Mouse (Mus musculus): ENCODE measurements around the gene Tgfbr2. TPM values are rescaled to one million over a fixed set of nuclear protein-coding genes. Genes with fewer than 3 reads are reported as not detected.

Tgfbr2 gene
- polyA plus RNA-seq, 1 experiment from 2014 or later, result 27.2 TPM

GRCm38 (mm10) chr9:116150725-116151396, 24.3 kb downstream of the Tgfbr2 start:
- H3K27me3 ChIP-seq (ENCODE audit: control insufficient read depth, insufficient read depth, low read length), result no peaks in the 10 kb centered on the region
- H3K9ac ChIP-seq (ENCODE audit: low read depth, low read length), result no peak overlapping the region
- H3K4me1 ChIP-seq (ENCODE audit: control insufficient read depth, insufficient read depth, low read length), result peaks cover 17% of the 10 kb centered on the region; the same call in 1 of the 2 replicates
- 42% methylated on average over 7 of the region's 7 CpGs for WGBS
- ATAC-seq (ENCODE audit: low FRiP score, low TSS enrichment), result no peak
- no peak overlapping the region for H3K4me2 ChIP-seq (replicated peaks; ENCODE audit: low read depth, low read length)
- H3K9me3 ChIP-seq (ENCODE audit: control insufficient read depth, low read length), result no peaks in the 10 kb centered on the region
- H3K36me3 ChIP-seq (ENCODE audit: control insufficient read depth, insufficient read depth, low read length), result no peaks in the 10 kb centered on the region; the same call in 1 of the 2 replicates
- H3K27ac ChIP-seq (ENCODE audit: low read depth, low read length), result no peak overlapping the region
- no peak overlapping the region for H3K4me3 ChIP-seq (ENCODE audit: low read length)

DNA sequence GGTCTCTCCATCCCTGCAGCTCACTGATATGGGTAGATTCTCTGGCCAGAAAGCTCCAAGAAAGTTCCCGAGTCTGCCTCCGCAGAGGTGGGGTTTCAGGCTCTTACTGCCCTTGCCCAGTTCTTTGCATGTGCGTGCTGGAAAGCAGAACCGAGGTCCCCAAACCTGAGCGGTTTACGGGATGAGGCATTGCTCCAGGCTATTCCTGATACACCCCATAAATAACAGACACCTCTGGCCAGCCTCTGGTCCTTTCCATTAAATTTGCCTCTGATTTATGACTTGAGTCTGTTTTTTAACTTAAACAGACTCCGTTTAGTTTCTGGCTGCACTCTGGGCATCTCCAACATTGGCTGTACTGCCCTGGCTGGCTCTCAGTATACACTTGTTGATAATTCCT, 26.4 kb downstream of the Tgfbr2 start:
- H3K36me3 ChIP-seq (ENCODE audit: control insufficient read depth, insufficient read depth, low read length), result no peaks in the 10 kb centered on the region; the same call in 1 of the 2 replicates
- H3K4me2 ChIP-seq (replicated peaks; ENCODE audit: low read depth, low read length), result no peak overlapping the region
- H3K9me3 ChIP-seq (ENCODE audit: control insufficient read depth, low read length), result no peaks in the 10 kb centered on the region
- no peak overlapping the region for H3K27ac ChIP-seq (ENCODE audit: low read depth, low read length)
- H3K4me1 ChIP-seq (ENCODE audit: control insufficient read depth, insufficient read depth, low read length), result peaks cover 21% of the 10 kb centered on the region; the same call in 1 of the 2 replicates
- no peaks in the 10 kb centered on the region for H3K27me3 ChIP-seq (ENCODE audit: control insufficient read depth, insufficient read depth, low read length)
- peak; percentile 59; the same call in 1 of the 2 replicates for ATAC-seq (ENCODE audit: low FRiP score, low TSS enrichment)
- no peak overlapping the region for H3K9ac ChIP-seq (ENCODE audit: low read depth, low read length)
- WGBS, result 48% methylated on average over 7 of the region's 7 CpGs
- no peak overlapping the region for H3K4me3 ChIP-seq (ENCODE audit: low read length)

- Histone ChIP-seq H3K4me3 (ENCODE audit: low read length) (no peak overlapping the region), H3K27me3 (ENCODE audit: control insufficient read depth, insufficient read depth, low read length) (no peaks in the 10 kb centered on the region), H3K4me1 (ENCODE audit: control insufficient read depth, insufficient read depth, low read length) (peaks cover 18% of the 10 kb centered on the region; the same call in 1 of the 2 replicates), H3K36me3 (ENCODE audit: control insufficient read depth, insufficient read depth, low read length) (no peaks in the 10 kb centered on the region), H3K9ac (ENCODE audit: low read depth, low read length) (no peak overlapping the region), H3K9me3 (ENCODE audit: control insufficient read depth, low read length) (no peaks in the 10 kb centered on the region), H3K27ac (ENCODE audit: low read depth, low read length) (peak overlapping the region; percentile 67; the same call in 1 of the 2 replicates), H3K4me2 (replicated peaks; ENCODE audit: low read depth, low read length) (no peak overlapping the region)
- WGBS, result 63% methylated on average over 9 of the region's 9 CpGs
- no peak for ATAC-seq (ENCODE audit: low FRiP score, low TSS enrichment)
These were observed 28.9 kb downstream of the Tgfbr2 start for GRCm38 (mm10) chr9:116146235-116146634.

GRCm38 (mm10) chr9:116145231-116145641, 29.9 kb downstream of the Tgfbr2 start:
- no peaks in the 10 kb centered on the region for H3K9me3 ChIP-seq (ENCODE audit: control insufficient read depth, low read length)
- H3K9ac ChIP-seq (ENCODE audit: low read depth, low read length), result no peak overlapping the region
- no peak overlapping the region for H3K4me2 ChIP-seq (replicated peaks; ENCODE audit: low read depth, low read length)
- H3K36me3 ChIP-seq (ENCODE audit: control insufficient read depth, insufficient read depth, low read length), result no peaks in the 10 kb centered on the region
- H3K27me3 ChIP-seq (ENCODE audit: control insufficient read depth, insufficient read depth, low read length), result no peaks in the 10 kb centered on the region
- H3K4me3 ChIP-seq (ENCODE audit: low read length), result no peak overlapping the region
- ATAC-seq (ENCODE audit: low FRiP score, low TSS enrichment), result no peak
- peaks cover 12% of the 10 kb centered on the region; the same call in 1 of the 2 replicates for H3K4me1 ChIP-seq (ENCODE audit: control insufficient read depth, insufficient read depth, low read length)
- 42% methylated on average over 10 of the region's 10 CpGs for WGBS
- H3K27ac ChIP-seq (ENCODE audit: low read depth, low read length), result no peak overlapping the region

DNA sequence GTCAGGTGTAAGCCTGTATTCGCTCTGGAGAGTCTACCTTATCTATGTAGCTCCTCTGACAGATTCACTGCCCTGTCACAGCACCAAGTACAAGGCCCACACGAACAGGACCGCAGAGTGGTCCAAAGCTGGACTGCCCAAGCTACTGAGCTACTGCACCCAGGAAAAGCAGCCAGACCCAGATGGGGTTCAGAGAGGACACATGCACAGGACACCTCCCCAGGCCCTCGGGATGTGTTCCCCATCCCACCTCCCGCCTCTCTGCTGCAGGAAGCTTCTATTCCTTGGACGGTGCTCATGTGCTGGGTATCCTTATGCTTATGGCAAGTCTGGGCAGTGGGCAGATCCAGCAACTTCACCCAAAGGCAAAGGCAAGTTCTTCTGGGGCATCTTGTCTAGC, 34.7 kb downstream of the Tgfbr2 start:
- H3K9me3 ChIP-seq (ENCODE audit: control insufficient read depth, low read length), result no peaks in the 10 kb centered on the region
- H3K4me1 ChIP-seq (ENCODE audit: control insufficient read depth, insufficient read depth, low read length), result 0 out of 2 replicates have a peak, but pooled peaks cover 6% of the 10 kb centered on the region
- H3K27ac ChIP-seq (ENCODE audit: low read depth, low read length), result no peak overlapping the region
- H3K9ac ChIP-seq (ENCODE audit: low read depth, low read length), result no peak overlapping the region
- no peaks in the 10 kb centered on the region for H3K36me3 ChIP-seq (ENCODE audit: control insufficient read depth, insufficient read depth, low read length)
- no peak for ATAC-seq (ENCODE audit: low FRiP score, low TSS enrichment)
- no peak overlapping the region for H3K4me2 ChIP-seq (replicated peaks; ENCODE audit: low read depth, low read length)
- H3K4me3 ChIP-seq (ENCODE audit: low read length), result no peak overlapping the region
- H3K27me3 ChIP-seq (ENCODE audit: control insufficient read depth, insufficient read depth, low read length), result no peaks in the 10 kb centered on the region
- 94% methylated on average over 6 of the region's 6 CpGs for whole genome bisulfite sequencing

DNA sequence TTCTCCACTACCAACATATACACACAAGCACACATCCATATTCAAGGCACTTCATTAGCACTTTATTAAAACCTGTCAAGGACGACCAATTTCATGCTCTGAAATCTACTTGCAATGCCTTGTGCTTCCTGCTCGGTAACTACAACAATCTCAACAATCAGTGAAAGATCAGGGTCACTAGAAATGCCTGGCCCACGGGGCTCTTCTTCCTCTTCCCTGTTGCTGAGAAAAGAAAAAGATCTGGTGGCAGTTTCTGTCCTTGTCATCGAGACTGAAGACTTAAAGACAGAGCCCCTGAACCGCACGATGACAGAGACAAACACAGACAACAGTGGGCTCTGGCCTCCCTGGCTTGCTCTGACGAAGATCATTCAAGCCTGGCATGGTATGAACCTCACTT, 35.6 kb downstream of the Tgfbr2 start:
- 0 out of 2 replicates have a peak, but pooled peaks cover 3% of the 10 kb centered on the region for H3K4me1 ChIP-seq (ENCODE audit: control insufficient read depth, insufficient read depth, low read length)
- no peaks in the 10 kb centered on the region for H3K9me3 ChIP-seq (ENCODE audit: control insufficient read depth, low read length)
- no peak overlapping the region for H3K4me3 ChIP-seq (ENCODE audit: low read length)
- no peaks in the 10 kb centered on the region for H3K36me3 ChIP-seq (ENCODE audit: control insufficient read depth, insufficient read depth, low read length)
- H3K27me3 ChIP-seq (ENCODE audit: control insufficient read depth, insufficient read depth, low read length), result no peaks in the 10 kb centered on the region
- no peak for ATAC-seq (ENCODE audit: low FRiP score, low TSS enrichment)
- 73% methylated on average over 7 of the region's 7 CpGs for whole genome bisulfite sequencing
- H3K27ac ChIP-seq (ENCODE audit: low read depth, low read length), result no peak overlapping the region
- H3K4me2 ChIP-seq (replicated peaks; ENCODE audit: low read depth, low read length), result no peak overlapping the region
- H3K9ac ChIP-seq (ENCODE audit: low read depth, low read length), result no peak overlapping the region

- Histone ChIP-seq H3K4me2 (replicated peaks; ENCODE audit: low read depth, low read length) (no peak overlapping the region), H3K9ac (ENCODE audit: low read depth, low read length) (no peak overlapping the region), H3K4me3 (ENCODE audit: low read length) (no peak overlapping the region), H3K4me1 (ENCODE audit: control insufficient read depth, insufficient read depth, low read length) (0 out of 2 replicates have a peak, but pooled peaks cover 3% of the 10 kb centered on the region), H3K27ac (ENCODE audit: low read depth, low read length) (no peak overlapping the region), H3K9me3 (ENCODE audit: control insufficient read depth, low read length) (no peaks in the 10 kb centered on the region), H3K27me3 (ENCODE audit: control insufficient read depth, insufficient read depth, low read length) (no peaks in the 10 kb centered on the region), H3K36me3 (ENCODE audit: control insufficient read depth, insufficient read depth, low read length) (no peaks in the 10 kb centered on the region)
- WGBS, result 70% methylated on average over 11 of the region's 11 CpGs
- ATAC-seq (ENCODE audit: low FRiP score, low TSS enrichment), result no peak
These were observed 36.5 kb downstream of the Tgfbr2 start for GRCm38 (mm10) chr9:116138595-116139134.

DNA sequence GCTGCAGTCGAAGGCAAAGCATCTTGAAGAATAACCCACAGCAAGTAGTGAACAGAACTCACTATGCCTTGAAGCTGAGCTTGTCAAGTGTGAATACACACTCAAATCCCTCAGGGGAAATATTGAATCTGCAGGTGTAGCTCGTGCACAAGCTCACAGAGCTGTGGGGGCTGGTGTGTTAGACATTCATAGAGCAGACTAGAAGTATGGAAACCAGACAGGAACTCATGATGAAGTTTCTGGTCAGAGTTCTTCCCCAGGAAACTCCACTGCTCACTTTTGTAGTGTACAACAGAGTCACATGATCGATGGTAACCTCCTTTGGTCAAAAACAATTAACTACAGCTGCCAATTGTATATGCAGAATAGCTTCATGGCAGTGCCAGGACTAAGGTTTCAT, 37.5 kb downstream of the Tgfbr2 start:
- no peaks in the 10 kb centered on the region for H3K36me3 ChIP-seq (ENCODE audit: control insufficient read depth, insufficient read depth, low read length)
- H3K9me3 ChIP-seq (ENCODE audit: control insufficient read depth, low read length), result no peaks in the 10 kb centered on the region
- H3K27me3 ChIP-seq (ENCODE audit: control insufficient read depth, insufficient read depth, low read length), result no peaks in the 10 kb centered on the region
- no peak overlapping the region for H3K9ac ChIP-seq (ENCODE audit: low read depth, low read length)
- WGBS, result 82% methylated on average over 3 of the region's 3 CpGs
- ATAC-seq (ENCODE audit: low FRiP score, low TSS enrichment), result no peak
- H3K4me3 ChIP-seq (ENCODE audit: low read length), result no peak overlapping the region
- H3K4me1 ChIP-seq (ENCODE audit: control insufficient read depth, insufficient read depth, low read length), result peaks cover 8% of the 10 kb centered on the region
- no peak overlapping the region for H3K27ac ChIP-seq (ENCODE audit: low read depth, low read length)
- H3K4me2 ChIP-seq (replicated peaks; ENCODE audit: low read depth, low read length), result no peak overlapping the region

GRCm38 (mm10) chr9:116136811-116137210, 38.3 kb downstream of the Tgfbr2 start:
- Histone ChIP-seq H3K4me1 (ENCODE audit: control insufficient read depth, insufficient read depth, low read length) (peaks cover 8% of the 10 kb centered on the region), H3K4me2 (replicated peaks; ENCODE audit: low read depth, low read length) (no peak overlapping the region), H3K4me3 (ENCODE audit: low read length) (no peak overlapping the region), H3K9ac (ENCODE audit: low read depth, low read length) (no peak overlapping the region), H3K27ac (ENCODE audit: low read depth, low read length) (no peak overlapping the region), H3K27me3 (ENCODE audit: control insufficient read depth, insufficient read depth, low read length) (no peaks in the 10 kb centered on the region), H3K36me3 (ENCODE audit: control insufficient read depth, insufficient read depth, low read length) (no peaks in the 10 kb centered on the region), H3K9me3 (ENCODE audit: control insufficient read depth, low read length) (no peaks in the 10 kb centered on the region)
- WGBS, result 67% methylated on average over 5 of the region's 5 CpGs
- ATAC-seq (ENCODE audit: low FRiP score, low TSS enrichment), result no peak
